Mouse (Mus musculus): ENCODE data around the gene Tfrc.

GRCm38 (mm10) chr16:32650461-32650860 lies 41.7 kb downstream of the Tfrc start:
- TF ChIP-seq CTCF (IDR thresholded peaks at IDR 0.05; ENCODE audit: low read depth, low read length): no peak
- TF ChIP-seq POLR2A (IDR thresholded peaks at IDR 0.05; ENCODE audit: extremely low read depth, insufficient read depth, low read length): no peak
